Comparison of ENCODE assay signal across 14 mouse cellular contexts in the genomic region with DNA sequence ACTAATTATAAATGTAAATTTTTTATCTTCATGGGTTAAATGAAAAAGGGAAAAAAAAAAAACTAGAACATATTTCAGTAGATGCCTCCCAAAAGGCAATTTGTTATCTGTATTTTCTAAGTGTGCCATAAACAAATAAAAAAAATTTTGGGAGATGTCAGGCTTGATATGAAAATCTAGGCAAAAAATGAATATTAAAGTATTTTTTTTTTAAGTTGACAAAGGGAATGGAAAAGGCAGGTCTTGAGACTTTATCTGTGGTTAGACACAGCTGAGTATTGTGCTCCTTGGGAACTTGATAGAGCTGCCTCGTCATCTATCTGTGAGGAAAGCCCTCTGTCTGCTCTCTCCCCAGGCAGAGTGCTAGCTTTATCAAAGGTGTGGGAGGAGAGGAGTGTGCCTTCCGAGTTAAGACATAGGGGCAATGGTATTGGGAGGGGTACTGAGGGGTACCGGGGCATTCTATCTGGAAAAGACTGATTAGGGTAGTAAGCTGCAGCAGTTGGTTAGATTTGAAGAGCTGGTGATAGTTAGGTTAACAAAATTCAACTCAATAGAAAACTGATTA. TPM values are rescaled to one million over a fixed set of nuclear protein-coding genes. Genes with fewer than 3 reads are reported as not detected.
A peak's percentile ranks its signal among the peaks of the same experiment; 100 is the strongest.
DNase-seq lines count a peak whose midpoint lies in the region; ATAC-seq and TF ChIP-seq lines count a peak whose summit lies in the region.
"Had no signal": no experiment of that assay in that cellular context is flagged by ENCODE, and none has a peak within 500 bp of the region (broad histone marks: within the 10 kb centered on the region; RNA-seq: fewer than 3 reads in every experiment).

No protein-coding gene starts in this region.

- 19% methylated on average over 3 of the region's 3 CpGs for WGBS in heart, embryonic 11.5 days (ENCODE audit: insufficient replicate concordance)
- WGBS in liver, postnatal 0 days (ENCODE audit: insufficient replicate concordance): 45% methylated on average over 3 of the region's 3 CpGs

- ATAC-seq in heart, embryonic 11.5 days (replicated peaks; ENCODE audit: insufficient number of reproducible peaks, low FRiP score, low TSS enrichment): peak; percentile 95
- peak; percentile 87 for ATAC-seq in liver, postnatal 0 days
- ATAC-seq in frontal cortex, adult (ENCODE audit: low TSS enrichment): no peak
- ATAC-seq: forebrain, embryonic 15.5 days had no signal

- H3K27me3 ChIP-seq in heart, embryonic 11.5 days (ENCODE audit: control insufficient read depth, insufficient read depth, low read length): no peaks in the 10 kb centered on the region
- H3K27me3 ChIP-seq in erythroblast, embryonic 14.5 days (ENCODE audit: control insufficient read depth): no peaks in the 10 kb centered on the region
- H3K27me3 ChIP-seq in liver, postnatal 0 days (ENCODE audit: insufficient read depth, low read length): no peaks in the 10 kb centered on the region
- H3K27me3 ChIP-seq: forebrain, embryonic 15.5 days had no signal

- TF ChIP-seq CTCF in liver, postnatal 0 days (IDR thresholded peaks at IDR 0.05; ENCODE audit: low read depth): no peak

- H3K9me3 ChIP-seq in heart, embryonic 11.5 days (replicated peaks; ENCODE audit: control insufficient read depth, low read length): no peaks in the 10 kb centered on the region
- no peaks in the 10 kb centered on the region for H3K9me3 ChIP-seq in erythroblast, embryonic 14.5 days (ENCODE audit: control insufficient read depth, low read length)
- H3K9me3 ChIP-seq in liver, postnatal 0 days (ENCODE audit: low read length): no peaks in the 10 kb centered on the region
- H3K9me3 ChIP-seq: forebrain, embryonic 15.5 days had no signal

- H3K4me3 ChIP-seq in heart, embryonic 11.5 days (ENCODE audit: low read depth, low read length): no peak overlapping the region
- peak overlapping the region; percentile 52 for H3K4me3 ChIP-seq in erythroblast, embryonic 14.5 days (replicated peaks)
- no peak overlapping the region for H3K4me3 ChIP-seq in liver, postnatal 0 days (ENCODE audit: low read depth, low read length)
- H3K4me3 ChIP-seq: forebrain, embryonic 15.5 days had no signal

- peaks cover 4% of the 10 kb centered on the region for H3K4me1 ChIP-seq in heart, embryonic 11.5 days (ENCODE audit: control insufficient read depth, insufficient read depth, low read length)
- peaks cover 98% of the 10 kb centered on the region for H3K4me1 ChIP-seq in erythroblast, embryonic 14.5 days (ENCODE audit: control insufficient read depth)
- peaks cover 42% of the 10 kb centered on the region for H3K4me1 ChIP-seq in liver, postnatal 0 days (ENCODE audit: insufficient read depth)
- H3K4me1 ChIP-seq: forebrain, embryonic 15.5 days had no signal

- H3K4me2 ChIP-seq in heart, embryonic 11.5 days: peak overlapping the region; percentile 14; the same call in 1 of the 2 replicates
- H3K4me2 ChIP-seq in liver, postnatal 0 days (ENCODE audit: low read depth, low read length): peak overlapping the region; percentile 58
- H3K4me2 ChIP-seq: forebrain, embryonic 15.5 days had no signal

- H3K9ac ChIP-seq in heart, embryonic 11.5 days (ENCODE audit: low read depth, low read length): no peak overlapping the region
- H3K9ac ChIP-seq in liver, postnatal 0 days (replicated peaks): no peak overlapping the region
- H3K9ac ChIP-seq: forebrain, embryonic 15.5 days had no signal

- no peak for DNase-seq in heart, postnatal 4 days
- peak; percentile 44 for DNase-seq in 416B (ENCODE audit: low read depth)
- peak; percentile 33 for DNase-seq in liver, postnatal 0 days
- DNase-seq in cerebellum, postnatal 10 days: no peak
- no peak for DNase-seq in testis, postnatal 14 days (ENCODE audit: low spot score)
- DNase-seq: cerebellum, postnatal 36 days; gastrocnemius, postnatal 36 days; heart, postnatal 10 days; kidney, postnatal 25 days; right cerebral cortex, postnatal 14 days had no signal

- peak; percentile 99 for TF ChIP-seq EP300 in liver, postnatal 0 days (IDR thresholded peaks at IDR 0.05; ENCODE audit: low read depth)

- H3K27ac ChIP-seq in heart, embryonic 11.5 days (ENCODE audit: low read depth, low read length): peak overlapping the region; percentile 59; the same call in 1 of the 2 replicates
- H3K27ac ChIP-seq in liver, postnatal 0 days (ENCODE audit: low read depth): peak overlapping the region; percentile 58
- H3K27ac ChIP-seq: forebrain, embryonic 15.5 days had no signal

- H3K36me3 ChIP-seq in heart, embryonic 11.5 days (ENCODE audit: control insufficient read depth, insufficient read depth, low read length): no peaks in the 10 kb centered on the region
- H3K36me3 ChIP-seq in erythroblast, embryonic 14.5 days (ENCODE audit: control insufficient read depth): peaks cover 81% of the 10 kb centered on the region
- peaks cover under 1% of the 10 kb centered on the region; the same call in 1 of the 2 replicates for H3K36me3 ChIP-seq in liver, postnatal 0 days (replicated peaks; ENCODE audit: insufficient read depth, low read length)
- H3K36me3 ChIP-seq: forebrain, embryonic 15.5 days had no signal

RNA-seq across cellular contexts. Expression of a gene that starts 27.1 kb away (rescaled TPM):
- 8.2 and 10.4 TPM in 2 replicates for polyA plus RNA-seq in heart, embryonic 11.5 days (2014; fragmentation: Nextera tagmentation; extraction: Ambion mirVana)
- total RNA-seq in heart, postnatal 4 days (2021): 10 to 100 TPM in 1 of 2 experiments, 1 to 10 TPM in 1; 8.9 to 11.6 TPM
- polyA plus RNA-seq in erythroblast, embryonic 14.5 days (2012): 7.5 and 16.5 TPM in 2 replicates
- 12.1 and 13.7 TPM in 2 replicates for polyA plus RNA-seq in liver, postnatal 0 days (2015; fragmentation: Nextera tagmentation; extraction: Ambion mirVana)

Comparison
In these comparisons a context has a peak if more than half of its experiments do, and no peak if none do; other contexts are left out.
1. DNase-seq: peak in 416B (single experiment) and liver, postnatal 0 days (single experiment); none in heart, postnatal 4 days (single experiment), cerebellum, postnatal 10 days (0 of 2) and testis, postnatal 14 days (single experiment).